Mouse (Mus musculus) erythroblast, embryonic 14.5 days (primary cell): Measurements from ENCODE around the gene Lyz2. TPM values are rescaled to one million over a fixed set of nuclear protein-coding genes. Genes with fewer than 3 reads are reported as not detected.
"Not testable (repeated sequence)": the region's sequence is repeated elsewhere in the genome, so short reads cannot be mapped to it uniquely, and the experiment has no call there.

Source experiments
- H3K27me3 ChIP-seq: 2 replicates; pipeline ENCODE4 v1.6.1; 2012; ENCODE audit warnings: inconsistent platforms; ENCODE audit not compliant: control insufficient read depth
- H3K36me3 ChIP-seq: 2 replicates; pipeline ENCODE4 v1.6.1; 2012; ENCODE audit warnings: mild to moderate bottlenecking, inconsistent platforms; ENCODE audit not compliant: control insufficient read depth
- H3K4me1 ChIP-seq: 2 replicates; pipeline ENCODE4 v1.6.1; 2012; ENCODE audit warnings: inconsistent platforms; ENCODE audit not compliant: control insufficient read depth
- H3K4me3 ChIP-seq: replicated peaks from 2 replicates; pipeline ENCODE3; 2012; ENCODE audit warnings: moderate library complexity, mild to moderate bottlenecking, inconsistent platforms
- H3K9me3 ChIP-seq: 2 replicates; pipeline ENCODE4 v1.6.1; 2012; ENCODE audit warnings: low read length, inconsistent platforms, mixed read lengths; ENCODE audit not compliant: control insufficient read depth
- GATA1 ChIP-seq: IDR thresholded peaks from 2 replicates; pipeline ENCODE4 v1.6.1; 2012; ENCODE audit warnings: low read length, inconsistent platforms, mixed read lengths
- TAL1 ChIP-seq: IDR thresholded peaks from 3 replicates; pipeline ENCODE4 v1.6.1; 2012; ENCODE audit warnings: low read length, inconsistent platforms, mixed read lengths
- polyA plus RNA-seq: library from polyadenylated mRNA; stranded (reverse); fragments of >175 nt; gene quantifications from 2 replicates; pipeline ENCODE4 v1.2.3, GENCODE M21; 2012

Lyz2 gene
- polyA plus RNA-seq, 1 experiment: 0.07 TPM

GRCm38 (mm10) chr10:117286366-117286970, 4.3 kb upstream of the Lyz2 start:
- no peak overlapping the region for H3K4me3 ChIP-seq
- H3K9me3 ChIP-seq: no peaks in the 10 kb centered on the region
- no peaks in the 10 kb centered on the region for H3K36me3 ChIP-seq
- no peaks in the 10 kb centered on the region for H3K27me3 ChIP-seq
- H3K4me1 ChIP-seq: no peaks in the 10 kb centered on the region
- TF ChIP-seq GATA1: no peak

DNA sequence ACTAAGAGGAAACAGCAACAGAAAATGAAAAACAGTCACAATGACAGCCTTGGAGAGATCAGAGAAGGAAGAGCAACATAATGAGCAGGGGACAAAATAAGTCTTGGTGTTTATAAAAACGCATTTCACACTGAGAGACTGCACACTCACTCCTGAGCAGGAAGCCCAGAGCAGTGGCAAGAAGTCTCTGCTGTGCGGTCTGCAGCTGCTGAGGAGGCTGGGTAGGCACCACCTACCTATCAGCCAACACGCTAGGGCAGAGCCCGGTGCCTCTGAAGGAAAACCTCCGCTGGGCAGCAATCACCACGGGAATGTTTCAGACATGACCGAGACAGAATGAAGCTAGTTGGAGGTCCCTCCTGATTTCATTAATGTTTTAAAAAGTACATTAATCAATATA, 3.5 kb upstream of the Lyz2 start:
- not testable (repeated sequence) for H3K4me1 ChIP-seq, H3K9me3 ChIP-seq, H3K36me3 ChIP-seq, H3K4me3 ChIP-seq, H3K27me3 ChIP-seq

GRCm38 (mm10) chr10:117284578-117285520, 2.7 kb upstream of the Lyz2 start:
- TF ChIP-seq TAL1 (no peak), GATA1 (no peak)
- Histone ChIP-seq H3K27me3 (no peaks in the 10 kb centered on the region), H3K36me3 (no peaks in the 10 kb centered on the region), H3K9me3 (no peaks in the 10 kb centered on the region), H3K4me1 (no peaks in the 10 kb centered on the region), H3K4me3 (no peak overlapping the region)

- TF ChIP-seq GATA1 (no peak), TAL1 (no peak)
- no peaks in the 10 kb centered on the region for H3K36me3 ChIP-seq
- no peak overlapping the region for H3K4me3 ChIP-seq
- H3K4me1 ChIP-seq: no peaks in the 10 kb centered on the region
- no peaks in the 10 kb centered on the region for H3K9me3 ChIP-seq
- H3K27me3 ChIP-seq: no peaks in the 10 kb centered on the region
Observed at GRCm38 (mm10) chr10:117283871-117284577, 1.9 kb upstream of the Lyz2 start.

GRCm38 (mm10) chr10:117283196-117283595, 1.1 kb upstream of the Lyz2 start:
- not testable (repeated sequence) for H3K36me3 ChIP-seq, H3K9me3 ChIP-seq, H3K27me3 ChIP-seq, H3K4me3 ChIP-seq, H3K4me1 ChIP-seq

DNA sequence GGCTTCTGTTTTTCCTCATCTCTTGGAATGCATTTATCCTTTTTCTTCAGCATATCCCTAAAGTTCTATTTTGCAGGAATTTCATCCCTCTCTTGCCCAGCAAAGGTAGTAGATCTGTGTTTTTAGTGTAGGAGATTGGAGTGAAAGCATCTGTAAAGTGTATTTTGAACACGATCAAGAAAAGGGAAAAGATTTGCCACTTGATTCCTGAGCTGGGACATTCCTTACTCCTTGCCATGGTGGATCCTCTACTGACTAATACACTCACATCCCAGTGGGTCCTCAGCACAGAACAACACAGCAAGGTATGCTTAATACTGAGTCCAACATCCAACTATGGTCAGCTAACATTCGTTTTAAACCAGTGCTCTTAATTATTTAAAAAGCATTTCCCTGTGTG, 430 bp upstream of the Lyz2 start:
- TF ChIP-seq GATA1 (no peak), TAL1 (no peak)
- no peaks in the 10 kb centered on the region for H3K36me3 ChIP-seq
- no peaks in the 10 kb centered on the region for H3K27me3 ChIP-seq
- H3K4me3 ChIP-seq: no peak overlapping the region
- H3K9me3 ChIP-seq: no peaks in the 10 kb centered on the region
- H3K4me1 ChIP-seq: no peaks in the 10 kb centered on the region

DNA sequence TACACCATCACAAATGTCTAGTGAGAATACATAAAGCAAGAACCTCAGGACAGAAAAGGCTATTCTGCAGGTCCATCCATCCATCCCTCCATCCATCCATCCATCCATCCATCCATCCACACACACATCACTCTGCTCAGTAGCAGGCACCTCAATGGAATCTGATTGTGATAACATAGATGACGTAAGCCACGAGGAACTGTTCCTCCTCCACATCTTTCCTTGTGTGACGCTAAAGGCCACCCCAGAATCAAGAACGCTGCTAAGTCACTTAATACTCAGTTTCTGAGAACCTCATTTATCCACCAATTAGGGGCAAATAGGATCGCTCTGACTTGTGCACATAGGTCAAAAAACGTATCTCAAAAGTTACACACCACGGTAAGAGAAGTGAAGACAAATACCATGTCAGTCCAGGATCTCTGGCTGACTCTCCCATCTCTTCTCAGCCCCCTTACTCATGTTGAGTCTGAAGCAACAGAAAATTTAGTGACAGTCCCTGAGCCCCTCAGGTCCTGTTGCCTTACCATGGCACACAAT, 670 bp downstream of the Lyz2 start:
- no peaks in the 10 kb centered on the region for H3K36me3 ChIP-seq
- no peaks in the 10 kb centered on the region for H3K27me3 ChIP-seq
- no peak for TF ChIP-seq TAL1
- no peak for TF ChIP-seq GATA1
- no peaks in the 10 kb centered on the region for H3K9me3 ChIP-seq
- H3K4me3 ChIP-seq: no peak overlapping the region
- H3K4me1 ChIP-seq: no peaks in the 10 kb centered on the region

- Histone ChIP-seq H3K4me3 (no peak overlapping the region), H3K4me1 (no peaks in the 10 kb centered on the region), H3K27me3 (no peaks in the 10 kb centered on the region), H3K36me3 (no peaks in the 10 kb centered on the region), H3K9me3 (no peaks in the 10 kb centered on the region)
- TF ChIP-seq GATA1 (no peak), TAL1 (no peak)
Observed at GRCm38 (mm10) chr10:117280000-117280399, 2.1 kb downstream of the Lyz2 start.

GRCm38 (mm10) chr10:117278510-117278909, 3.6 kb downstream of the Lyz2 start:
- H3K27me3 ChIP-seq, H3K36me3 ChIP-seq, H3K4me1 ChIP-seq, H3K9me3 ChIP-seq, H3K4me3 ChIP-seq: not testable (repeated sequence)

DNA sequence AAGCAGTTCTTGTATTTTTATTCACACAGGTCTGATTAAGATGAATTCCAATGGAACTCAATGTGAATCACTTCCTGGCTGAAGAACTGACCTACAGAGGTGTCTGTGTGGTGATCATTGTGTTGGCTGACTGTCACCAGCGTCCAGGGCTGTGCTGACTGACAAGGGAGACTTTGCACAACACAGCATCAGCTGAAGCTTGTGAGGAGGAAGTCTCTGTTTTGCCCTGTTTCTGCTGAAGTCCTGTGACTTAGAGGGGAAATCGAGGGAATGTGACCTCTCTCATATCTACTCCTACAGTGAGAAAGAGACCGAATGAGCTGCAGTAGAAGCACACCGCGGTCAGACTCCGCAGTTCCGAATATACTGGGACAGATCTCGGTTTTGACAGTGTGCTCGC, 4.3 kb downstream of the Lyz2 start:
- not testable (repeated sequence) for H3K4me1 ChIP-seq, H3K27me3 ChIP-seq, H3K36me3 ChIP-seq, H3K4me3 ChIP-seq, H3K9me3 ChIP-seq
